Mouse (Mus musculus): ENCODE data around the gene Rbfox3.

DNA sequence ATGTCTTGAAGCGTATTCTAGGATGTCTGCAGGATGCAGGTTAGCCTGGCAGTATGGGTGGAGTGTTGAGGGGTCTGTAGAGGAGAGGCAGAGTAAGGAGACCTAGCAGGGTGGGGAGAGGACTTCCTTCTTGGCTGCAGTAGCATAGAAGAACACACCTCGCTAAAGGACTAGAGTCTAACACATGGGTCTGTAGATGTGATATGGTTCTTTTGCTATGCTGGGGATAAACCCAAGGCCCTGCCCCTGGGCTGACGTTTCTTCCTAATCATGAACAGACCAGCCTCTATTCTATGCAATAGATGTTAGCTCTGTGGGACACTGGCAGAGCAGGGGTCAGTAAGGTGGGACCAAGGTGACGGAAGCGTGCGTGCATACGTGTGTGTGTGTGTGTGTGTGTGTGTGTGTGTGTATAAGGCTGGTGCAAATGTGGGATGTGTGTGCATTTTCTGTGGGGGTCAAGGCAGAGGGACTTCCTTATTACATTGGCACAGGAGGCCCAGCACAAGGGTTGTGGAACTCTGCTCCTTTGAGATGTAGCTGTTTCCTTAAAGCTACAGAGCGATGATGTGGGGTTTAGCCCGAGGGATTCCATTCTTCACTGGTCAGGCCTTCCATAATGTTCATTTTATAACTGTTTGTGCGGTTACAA lies 441.8 kb downstream of the Rbfox3 start:
- TF ChIP-seq CTCF (IDR thresholded peaks at IDR 0.05; ENCODE audit: low read depth, low read length) = no peak
- no peak for TF ChIP-seq POLR2A (IDR thresholded peaks at IDR 0.05; ENCODE audit: borderline replicate concordance, low read depth, low read length)

Measured in bone marrow macrophage, adult 2 months (primary cell).